Comparison of ENCODE assay signal across 8 mouse cellular contexts in genomic region chr10:117392832-117393195, GRCm38 (mm10). TPM values are rescaled to one million over a fixed set of nuclear protein-coding genes. Genes with fewer than 3 reads are reported as not detected.
DNase-seq lines count a peak whose midpoint lies in the region; ATAC-seq and TF ChIP-seq lines count a peak whose summit lies in the region.

No protein-coding gene starts in this region.

- peak overlapping the region; percentile 48 for H3K9ac ChIP-seq in lung, embryonic 14.5 days

- H3K4me2 ChIP-seq in lung, embryonic 14.5 days: peak overlapping the region; percentile 71

- H3K27ac ChIP-seq in lung, embryonic 14.5 days (ENCODE audit: low read depth): no peak overlapping the region

- no peaks in the 10 kb centered on the region for H3K9me3 ChIP-seq in lung, embryonic 14.5 days (ENCODE audit: low read depth, low read length)

- H3K27me3 ChIP-seq in lung, embryonic 14.5 days (ENCODE audit: insufficient read depth, low read length): no peaks in the 10 kb centered on the region

- TF ChIP-seq CTCF in lung, embryonic 14.5 days (IDR thresholded peaks at IDR 0.05; ENCODE audit: low read depth): no peak

- H3K4me3 ChIP-seq in lung, embryonic 14.5 days (ENCODE audit: low read depth, low read length): peak overlapping the region; percentile 36

- WGBS in lung, embryonic 14.5 days: 2% methylated on average over 6 of the region's 6 CpGs

- ATAC-seq in lung, embryonic 14.5 days (ENCODE audit: insufficient read depth): peak; percentile 62; the same call in 1 of the 2 replicates
- peak; percentile 6 to 41; a peak in 2 of 4 replicates for ATAC-seq in hematopoietic stem cell, adult 5-6 weeks (replicated peaks in 1 of 2; ENCODE audit: insufficient read depth in 1 of 2, low FRiP score in 2 of 2, low TSS enrichment in 1 of 2, low read depth in 1 of 2, poor library complexity in 2 of 2, severe bottlenecking in 2 of 2)

- peak; percentile 60 for DNase-seq in lung, embryonic 14.5 days
- DNase-seq in lung, postnatal 4 days: no peak
- peak; percentile 17 for DNase-seq in lung, postnatal 10 days
- no peak for DNase-seq in ovary, postnatal 14 days (ENCODE audit: low spot score)
- no peak for DNase-seq in adrenal gland, adult 8-10 months
- no peak for DNase-seq in cerebellum, postnatal 10 days
- DNase-seq in adrenal gland, adult 2 months: no peak

- H3K36me3 ChIP-seq in lung, embryonic 14.5 days (ENCODE audit: insufficient read depth): no peaks in the 10 kb centered on the region

- H3K4me1 ChIP-seq in lung, embryonic 14.5 days (ENCODE audit: insufficient read depth): no peaks in the 10 kb centered on the region

RNA-seq across cellular contexts. Expression of gene Cpsf6, which starts 13.0 kb away (rescaled TPM):
- 186 and 201 TPM in 2 replicates for polyA plus RNA-seq in lung, embryonic 14.5 days (2014; fragmentation: Nextera tagmentation; extraction: Ambion mirVana)
- total RNA-seq in hematopoietic stem cell, adult 5-6 weeks (2017): 126 and 139 TPM in 2 replicates
- 10 to 100 TPM; 62.6 to 94.5 (median 80.2) TPM for total RNA-seq in adrenal gland, adult 8-10 months (2022)
- 10 to 100 TPM; 49.8 to 72.7 TPM for total RNA-seq in adrenal gland, adult 2 months (2021)
- polyA plus RNA-seq in adrenal gland, adult 2 months (2012; rRNA removed): 62.5 and 78.5 TPM in 2 replicates

Comparison
In these comparisons a context has a peak if more than half of its experiments do, and no peak if none do; other contexts are left out.
1. DNase-seq: peak in lung, embryonic 14.5 days (single experiment) and lung, postnatal 10 days (single experiment); none in lung, postnatal 4 days (0 of 2), ovary, postnatal 14 days (single experiment), adrenal gland, adult 8-10 months (single experiment), cerebellum, postnatal 10 days (0 of 2) and adrenal gland, adult 2 months (single experiment).